12 mouse cellular contexts compared by ENCODE assay signal in the genomic region with DNA sequence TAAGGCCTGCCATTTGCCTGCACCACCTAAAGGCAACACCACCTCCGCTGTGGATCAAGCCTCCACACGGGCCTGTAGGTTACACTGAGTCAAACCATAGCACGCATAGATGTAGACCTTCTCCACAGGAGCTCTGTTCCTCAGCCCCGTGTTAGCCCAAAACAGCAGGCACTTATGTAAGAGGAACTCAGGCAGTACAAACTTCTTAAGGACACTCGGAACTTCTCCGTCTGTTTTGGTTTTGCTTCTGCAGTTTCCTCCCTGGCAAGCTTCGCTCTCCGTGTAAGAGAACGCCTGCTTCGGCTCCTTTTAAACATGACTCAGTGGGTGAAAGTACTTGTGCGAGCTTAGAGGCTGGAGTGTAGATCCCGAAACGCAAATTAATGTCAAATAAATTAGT.
A peak's percentile ranks its signal among the peaks of the same experiment; 100 is the strongest.
DNase-seq lines count a peak whose midpoint lies in the region; TF ChIP-seq lines count a peak whose summit lies in the region.
"Had no signal": no experiment of that assay in that cellular context is flagged by ENCODE, and none has a peak within 500 bp of the region (broad histone marks: within the 10 kb centered on the region; RNA-seq: fewer than 3 reads in every experiment).

No protein-coding gene starts in this region.

- no peak for TF ChIP-seq POLR2A in cortical plate, adult 2 months (IDR thresholded peaks at IDR 0.05; ENCODE audit: extremely low read depth, insufficient read depth, low read length)
- TF ChIP-seq POLR2A in lung, adult 2 months (IDR thresholded peaks at IDR 0.05; ENCODE audit: borderline replicate concordance, extremely low read depth, low read depth, low read length), result no peak

- WGBS in lung, adult 2 months, result 33% methylated on average over 13 of the region's 13 CpGs

- peak overlapping the region; percentile 80 for H3K27ac ChIP-seq in cortical plate, adult 2 months (ENCODE audit: insufficient read depth, low read length)
- H3K27ac ChIP-seq: embryonic facial prominence, embryonic 12.5 days; limb, embryonic 12.5 days; midbrain, embryonic 13.5 days had no signal

- H3K4me1 ChIP-seq in cortical plate, adult 2 months (ENCODE audit: control insufficient read depth, insufficient read depth, low read length), result peaks cover 13% of the 10 kb centered on the region
- peaks cover 16% of the 10 kb centered on the region for H3K4me1 ChIP-seq in lung, adult 2 months (ENCODE audit: control insufficient read depth, insufficient read depth, low read length)
- H3K4me1 ChIP-seq: embryonic facial prominence, embryonic 12.5 days; limb, embryonic 12.5 days had no signal

- no peak overlapping the region for H3K4me3 ChIP-seq in cortical plate, adult 2 months (ENCODE audit: insufficient read depth, low read length)
- H3K4me3 ChIP-seq in lung, adult 2 months (replicated peaks; ENCODE audit: extremely low read depth, low read depth, low read length), result peak overlapping the region; percentile 21
- H3K4me3 ChIP-seq: embryonic facial prominence, embryonic 12.5 days; limb, embryonic 12.5 days; midbrain, embryonic 13.5 days had no signal

- peak; percentile 12 for DNase-seq in kidney, adult 9 months
- no peak for DNase-seq in kidney, postnatal 14 days
- DNase-seq in lung, adult 2 months, result peak; percentile 32
- peak; percentile 58 for DNase-seq in right cerebral cortex, postnatal 25 days
- DNase-seq in gastrocnemius, postnatal 25 days, result no peak
- DNase-seq in cerebellum, adult 9-10 months, result no peak
- DNase-seq in spleen, postnatal 14 days (ENCODE audit: low spot score in 2 of 2), result no peak
- DNase-seq: forebrain, postnatal 0 days had no signal

- TF ChIP-seq CTCF in cortical plate, adult 2 months (IDR thresholded peaks at IDR 0.05; ENCODE audit: extremely low read depth, insufficient read depth, low read length), result no peak
- no peak for TF ChIP-seq CTCF in lung, adult 2 months (IDR thresholded peaks at IDR 0.05; ENCODE audit: insufficient read depth, low read length)

Comparison
In these comparisons a context has a peak if more than half of its experiments do, and no peak if none do; other contexts are left out.
1. DNase-seq: peak in kidney, adult 9 months (single experiment), lung, adult 2 months (single experiment) and right cerebral cortex, postnatal 25 days (single experiment); none in kidney, postnatal 14 days (single experiment), gastrocnemius, postnatal 25 days (single experiment), cerebellum, adult 9-10 months (single experiment) and spleen, postnatal 14 days (0 of 2).